Mouse (Mus musculus) thymus, adult 18-20 months (tissue): ENCODE data around the gene Smurf2.

Experiments used
- DNase-seq, 2 experiments: peaks; one replicate each; pipeline ENCODE4 v3.0.0; 2022; ENCODE audit warnings: mixed read lengths in 2 of 2

Gene Smurf2

DNA sequence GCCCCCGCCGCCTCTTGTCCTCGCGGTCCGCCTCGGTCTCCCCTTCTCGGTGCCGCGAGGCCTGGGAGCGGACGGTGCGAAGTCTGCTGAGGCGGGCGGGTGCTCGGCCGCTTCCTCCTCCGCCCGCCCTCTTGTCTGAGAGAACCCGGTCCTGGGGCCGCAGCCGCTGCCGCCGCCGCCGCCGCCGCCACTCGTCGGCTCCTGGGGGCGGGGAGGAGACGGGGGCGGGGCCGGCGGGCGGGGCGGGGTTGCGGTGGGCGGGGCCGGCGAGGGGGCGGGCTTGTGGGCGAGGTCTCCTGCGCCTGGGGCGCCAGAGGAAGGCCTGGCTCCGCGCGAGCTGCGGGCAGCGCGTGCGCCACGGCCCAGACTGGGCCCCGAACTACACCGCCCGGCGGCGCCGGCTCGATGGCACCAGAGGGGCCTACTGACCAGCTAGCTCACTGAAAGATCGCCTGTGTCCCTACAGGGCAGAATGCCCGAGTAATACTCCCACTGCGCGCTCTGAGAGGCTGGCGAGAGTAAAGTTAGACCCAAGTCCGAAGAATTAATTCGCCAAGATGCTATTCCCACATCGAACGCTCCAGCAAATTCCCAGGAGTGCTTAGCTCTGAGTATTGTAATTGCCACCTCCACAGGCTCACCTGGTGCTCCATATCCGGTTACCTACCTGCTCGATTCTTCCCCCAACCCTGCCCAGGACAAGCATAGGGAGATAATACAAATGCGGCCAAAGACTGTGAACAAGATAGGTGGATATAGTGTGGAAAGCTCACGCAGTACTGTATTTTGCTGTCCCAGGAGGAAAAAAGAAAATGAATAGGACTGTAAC lies at the start of gene Smurf2:
Gene Smurf2, minus strand, starts transcription at position 165 of the 829 bp plus-strand sequence.
- peak; percentile 68 to 74 for DNase-seq

DNA sequence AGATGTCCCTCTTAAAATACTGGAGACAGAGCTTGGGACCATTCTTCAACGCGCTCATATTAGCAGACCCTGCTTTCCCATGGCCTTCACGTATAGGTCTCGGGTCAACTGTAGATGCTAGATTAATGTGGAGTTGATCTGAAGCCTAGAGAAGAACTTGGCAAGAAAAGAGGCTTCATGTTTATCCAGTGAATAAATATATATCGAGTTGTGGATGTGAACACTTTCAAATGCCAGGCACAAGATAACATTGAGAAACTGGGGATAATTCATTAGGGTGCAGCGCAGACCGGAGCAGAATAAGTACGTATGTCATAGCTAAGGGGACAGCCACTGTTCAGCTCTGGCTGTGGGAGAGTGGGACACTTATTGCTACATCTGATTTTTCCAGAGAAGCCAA lies 49.3 kb upstream of the Smurf2 start:
- DNase-seq: no peak

DNA sequence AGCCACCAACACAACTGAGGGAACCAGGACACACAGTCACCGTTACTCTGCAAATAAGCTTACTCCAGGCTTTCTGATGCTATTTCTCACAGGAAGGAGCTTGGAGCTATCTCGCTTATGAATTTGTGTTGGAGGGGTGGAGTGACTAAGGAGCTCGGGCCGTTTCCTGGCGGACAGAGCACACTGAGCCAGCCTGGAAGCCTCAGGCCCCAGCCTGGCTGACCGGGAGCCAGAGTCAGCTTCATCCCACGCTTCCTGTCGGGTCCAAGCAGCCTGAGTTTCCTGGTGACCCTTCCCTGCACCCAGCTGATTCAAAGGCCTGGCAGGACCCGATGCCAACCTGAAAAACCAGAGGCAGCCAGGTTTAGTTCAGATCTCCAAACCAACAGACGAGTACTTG lies 47.1 kb upstream of the Smurf2 start:
- no peak for DNase-seq

DNA sequence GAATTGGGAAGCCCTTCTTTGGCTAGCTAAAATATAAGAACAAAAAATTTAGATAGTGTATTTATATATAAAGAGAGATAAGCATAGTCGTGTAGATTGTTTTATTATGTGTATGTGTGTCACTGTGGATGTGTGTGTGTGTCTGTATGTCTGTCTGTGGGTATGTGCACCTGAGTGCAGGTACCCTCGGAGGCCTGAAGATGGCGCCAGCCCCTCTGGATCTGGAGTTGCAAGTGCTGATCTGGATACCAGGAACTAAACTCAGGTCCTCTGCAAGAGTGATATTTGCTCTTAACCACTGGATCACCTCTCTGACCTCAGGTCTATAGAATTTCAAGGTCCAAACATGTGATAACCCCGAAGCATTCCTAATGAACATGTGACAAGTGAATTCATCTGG lies 45.4 kb upstream of the Smurf2 start:
- no peak for DNase-seq

DNA sequence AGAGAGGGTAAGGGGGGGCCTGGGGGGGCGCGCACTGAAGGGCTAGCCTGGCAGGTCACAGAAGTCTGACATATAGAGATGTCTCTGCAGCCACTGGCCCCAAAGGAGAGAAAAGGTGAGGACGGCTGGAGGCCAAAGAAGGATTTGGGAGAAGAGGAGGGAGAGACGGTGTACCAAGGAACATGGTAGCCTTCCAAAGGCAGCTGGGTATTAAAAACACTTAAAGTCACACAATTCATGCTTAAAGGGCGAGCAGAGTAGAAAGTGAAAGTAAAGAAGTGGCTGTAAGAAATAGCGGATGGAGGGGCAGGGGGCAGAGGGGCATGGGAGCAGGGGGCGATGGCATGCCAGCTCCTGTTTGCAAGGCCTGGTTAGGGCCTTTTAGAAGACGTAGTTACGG lies 41.8 kb upstream of the Smurf2 start:
- no peak for DNase-seq

DNA sequence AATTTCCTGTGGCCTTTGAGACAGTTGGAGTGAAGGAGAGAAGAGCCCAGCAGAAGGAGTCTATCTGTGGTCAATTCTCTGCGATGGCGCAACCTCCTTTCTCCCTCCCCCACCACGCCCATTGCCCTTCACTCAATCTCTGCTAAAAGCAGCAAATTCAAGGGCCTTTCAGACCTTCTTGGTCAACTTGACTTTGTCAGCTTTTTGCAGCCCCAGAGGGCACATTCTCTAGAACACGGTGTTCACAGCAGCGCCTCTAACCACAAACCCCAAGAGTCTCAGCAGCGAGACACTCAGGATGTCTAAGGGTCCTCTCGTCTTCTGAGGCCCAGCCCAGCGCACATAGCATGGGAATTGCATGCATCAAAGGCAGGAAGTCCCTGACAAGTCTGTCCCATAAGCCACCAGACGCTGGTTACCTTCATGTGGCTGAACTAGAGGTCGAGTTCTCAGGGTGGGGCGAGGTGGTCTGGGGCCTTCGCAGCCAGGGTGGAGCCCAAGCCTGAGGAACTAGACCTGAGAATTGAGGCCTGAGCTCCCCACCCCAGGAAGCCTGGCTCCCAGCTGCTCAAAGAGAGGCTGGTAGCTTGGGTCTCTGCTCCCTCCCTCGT lies 41.1 kb upstream of the Smurf2 start:
- DNase-seq: peak; percentile 41 to 71

DNA sequence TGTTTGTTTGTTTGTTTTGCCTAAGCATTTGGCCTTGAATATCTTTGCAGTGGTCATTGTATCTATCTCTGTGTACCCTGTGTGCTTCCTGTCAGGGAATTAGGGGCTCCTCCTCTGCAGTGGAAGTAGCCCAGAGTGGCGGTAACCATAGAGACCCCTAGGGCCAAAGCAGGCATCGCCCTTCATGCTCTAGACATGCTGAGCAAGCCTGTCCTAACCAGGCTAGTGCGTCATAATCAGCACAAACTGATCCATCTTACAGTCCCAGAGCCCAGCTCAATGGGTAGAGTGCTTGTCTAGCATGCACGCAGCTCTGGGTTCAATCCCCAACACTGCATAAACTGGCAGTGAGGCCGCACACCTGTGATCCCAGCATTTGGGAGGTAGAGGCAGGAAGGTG lies 38.6 kb upstream of the Smurf2 start:
- DNase-seq: no peak

DNA sequence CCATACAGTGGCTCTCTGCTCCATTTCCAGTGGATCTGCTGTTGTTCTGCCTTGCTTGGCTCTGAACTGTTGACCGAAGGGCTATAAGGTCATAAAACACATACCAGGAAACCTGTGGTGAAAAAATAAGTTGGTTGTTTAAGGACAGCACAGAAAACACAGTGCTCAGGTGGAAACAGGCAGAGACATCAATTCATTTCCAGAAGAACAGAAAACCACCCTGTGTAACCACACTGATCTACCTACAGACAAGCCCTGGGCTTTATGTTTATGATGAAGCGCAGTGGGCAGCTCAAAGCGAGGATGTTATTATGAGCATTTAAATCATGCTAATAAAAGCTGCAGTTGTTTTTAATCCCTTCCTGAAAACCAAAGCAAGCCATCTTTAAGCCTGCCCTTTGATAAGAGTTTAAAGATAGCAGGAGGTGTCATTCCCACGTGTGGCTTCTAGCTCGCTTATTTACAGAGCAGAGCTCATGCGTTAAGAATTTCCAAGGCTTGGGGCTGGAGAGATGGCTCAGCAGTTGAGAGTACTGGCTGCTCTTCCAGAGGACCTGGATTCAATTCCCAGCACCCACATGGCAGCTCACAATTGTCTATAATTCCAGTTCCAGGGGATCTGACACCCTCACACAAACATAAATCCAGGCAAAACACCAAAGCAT lies 38.0 kb upstream of the Smurf2 start:
- DNase-seq: no peak

DNA sequence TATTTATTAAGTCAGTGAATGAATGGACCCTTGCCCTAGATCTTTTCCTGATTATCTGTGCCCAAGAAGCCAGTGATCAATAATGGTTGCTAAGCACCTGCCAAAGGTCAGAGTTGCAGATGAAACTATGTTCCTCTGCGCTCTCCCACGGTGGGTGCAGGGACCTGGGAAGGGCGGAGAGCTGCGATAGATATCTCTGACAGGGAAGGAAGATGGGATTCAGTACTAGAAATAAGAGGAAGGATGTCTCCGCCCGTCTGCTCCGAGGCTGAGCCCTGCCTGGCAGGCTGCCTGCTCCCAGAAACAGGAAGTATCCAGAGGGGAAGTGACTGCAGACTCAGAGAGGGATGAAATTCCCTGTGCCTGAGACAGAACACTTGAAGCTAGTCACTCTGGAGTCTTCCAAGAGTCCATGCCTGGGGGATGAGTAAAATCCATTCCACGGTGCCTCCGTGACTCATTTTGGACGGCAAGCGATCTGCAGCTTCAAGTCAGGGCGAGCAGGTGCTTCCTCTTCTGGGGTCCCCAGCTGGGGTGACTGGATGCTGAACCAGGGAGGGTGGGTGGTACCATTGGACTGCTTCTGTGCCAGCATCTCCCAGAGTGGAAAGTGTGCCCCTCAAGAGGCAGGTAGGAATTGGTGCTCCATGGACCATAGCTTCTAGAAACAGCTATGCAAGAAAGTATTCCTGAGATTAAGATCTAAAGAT lies 36.9 kb upstream of the Smurf2 start:
- no peak for DNase-seq

DNA sequence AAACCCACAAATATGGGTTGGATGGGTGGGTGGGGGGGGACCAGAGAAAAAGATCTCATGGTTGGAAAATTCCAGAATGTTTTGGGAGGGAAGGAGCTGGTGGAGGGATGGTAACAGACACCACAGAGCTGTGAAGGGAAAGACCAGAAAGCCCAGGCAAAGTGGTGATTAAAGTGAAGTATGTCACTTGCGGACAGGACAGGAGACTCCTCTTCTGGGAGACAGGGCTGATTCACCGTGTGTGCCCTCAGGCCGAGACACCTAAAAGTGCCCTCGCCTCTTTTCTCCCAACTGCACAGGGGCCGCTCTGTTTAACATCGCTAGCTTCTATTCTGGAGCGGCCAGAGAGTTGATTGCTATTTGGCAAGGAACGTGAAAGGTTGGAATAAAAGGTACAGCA lies 34.1 kb upstream of the Smurf2 start:
- DNase-seq: no peak

DNA sequence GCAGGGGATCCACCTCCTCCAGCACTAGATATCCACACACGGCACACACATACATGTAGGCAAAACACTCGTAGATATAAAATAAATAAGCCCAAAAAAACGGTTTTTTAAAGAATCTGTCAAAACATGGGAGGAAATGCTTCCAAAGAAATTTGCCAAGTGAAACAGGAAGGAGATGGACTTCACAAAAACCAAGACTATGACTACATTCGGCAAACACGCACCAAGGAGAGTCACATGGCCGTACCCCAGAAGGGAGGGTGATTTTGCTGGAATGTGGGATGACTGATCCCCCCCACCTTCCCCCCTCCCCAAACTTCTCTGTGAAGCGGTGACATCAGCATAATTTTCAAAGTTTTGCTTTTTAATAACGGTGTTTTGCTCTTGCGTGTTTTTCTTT lies 33.6 kb upstream of the Smurf2 start:
- DNase-seq: no peak

DNA sequence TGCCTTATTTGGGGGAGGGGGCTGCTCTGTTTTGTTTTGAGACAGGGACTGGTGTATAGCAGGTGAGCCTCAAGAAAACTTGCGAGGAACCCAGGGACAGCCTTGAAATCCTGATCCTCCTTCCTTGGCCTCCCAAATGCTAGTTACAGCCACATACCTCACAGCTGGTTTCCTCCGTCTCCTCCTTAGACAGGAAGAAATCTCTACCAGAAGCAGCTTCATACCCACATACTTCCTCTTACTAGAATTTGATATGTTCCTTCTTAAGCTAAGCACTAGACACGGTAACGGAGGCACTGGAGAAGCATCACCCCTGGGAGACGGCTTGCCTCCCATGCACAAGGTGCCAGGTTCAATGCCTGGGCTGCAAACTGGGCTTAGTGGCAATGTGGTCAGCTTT lies 16.8 kb upstream of the Smurf2 start:
- DNase-seq: no peak

DNA sequence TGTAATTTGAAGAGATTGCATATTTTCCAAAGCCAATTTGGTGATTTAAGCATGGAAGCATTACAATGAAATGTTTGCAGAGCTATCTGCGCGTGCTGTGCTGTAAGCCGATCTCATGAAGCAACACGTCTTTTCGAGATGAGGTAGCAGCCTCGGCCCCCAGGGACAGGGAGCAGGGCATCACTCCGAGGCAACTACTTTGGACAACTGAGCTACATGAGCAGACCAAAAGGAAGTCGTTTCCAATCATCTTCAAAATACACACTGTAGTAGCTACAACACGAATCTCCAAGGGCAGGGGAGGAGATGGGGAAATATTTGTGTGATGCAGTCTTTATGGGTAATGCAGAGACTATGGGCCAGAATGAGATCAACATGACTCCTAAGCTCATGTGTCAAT lies 9.9 kb upstream of the Smurf2 start:
- DNase-seq: no peak

DNA sequence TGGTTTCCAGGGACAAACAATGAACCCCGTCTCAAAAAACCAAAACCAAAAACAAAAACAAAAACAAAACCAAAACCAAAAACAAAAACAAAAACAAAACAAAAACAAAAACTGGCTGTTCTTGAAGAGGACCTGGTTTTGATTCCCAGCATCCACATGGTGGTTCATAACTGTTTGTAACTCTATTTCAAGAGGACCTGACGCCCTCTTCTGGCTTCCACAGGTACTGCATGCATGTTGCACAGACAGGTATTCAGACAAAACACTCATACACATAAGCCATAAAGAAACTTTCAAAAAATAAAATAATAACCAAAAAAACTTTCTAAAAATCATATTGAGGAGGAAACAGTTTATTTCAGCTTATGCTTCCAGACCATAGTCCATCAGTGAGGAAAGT lies 8.4 kb upstream of the Smurf2 start:
- DNase-seq: no peak

DNA sequence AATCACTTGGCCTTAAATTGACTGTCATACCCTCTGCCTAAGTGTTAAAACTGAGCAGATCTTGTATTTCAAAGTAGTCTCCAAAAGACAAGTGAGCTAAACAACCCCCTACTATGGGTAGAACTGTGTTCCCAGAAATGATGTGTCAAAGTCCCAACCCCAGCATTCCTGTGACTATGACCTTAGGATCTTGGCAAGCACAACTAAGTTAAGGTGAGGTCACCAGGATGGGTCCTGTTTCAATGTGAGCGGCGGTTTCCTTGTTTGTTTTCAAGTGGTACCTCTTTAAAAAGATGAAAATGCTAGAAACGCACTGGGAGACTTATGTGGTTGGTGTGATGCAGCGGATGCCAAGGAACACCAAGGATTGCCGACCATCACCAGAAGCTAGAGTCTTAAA lies 7.4 kb upstream of the Smurf2 start:
- DNase-seq: no peak

DNA sequence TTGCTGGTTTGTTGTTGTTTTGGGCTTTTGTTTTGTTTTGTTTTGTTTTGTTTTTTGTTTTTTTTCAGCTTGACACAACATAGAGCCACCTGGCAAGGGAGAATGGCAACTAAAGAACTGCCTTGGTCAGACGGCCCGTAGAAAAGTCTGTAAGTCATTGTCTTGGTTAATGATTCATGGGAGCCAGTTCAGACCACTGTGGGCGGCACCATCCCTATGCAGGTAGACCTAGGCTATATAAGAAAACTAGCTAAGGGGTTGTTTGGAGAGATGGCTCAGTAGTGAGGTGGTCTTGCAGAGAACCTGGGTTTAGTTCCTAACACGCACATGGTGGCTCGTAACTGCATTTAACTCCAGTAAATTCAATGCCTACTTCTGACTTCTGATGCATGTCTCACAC lies 6.7 kb upstream of the Smurf2 start:
- no peak for DNase-seq

DNA sequence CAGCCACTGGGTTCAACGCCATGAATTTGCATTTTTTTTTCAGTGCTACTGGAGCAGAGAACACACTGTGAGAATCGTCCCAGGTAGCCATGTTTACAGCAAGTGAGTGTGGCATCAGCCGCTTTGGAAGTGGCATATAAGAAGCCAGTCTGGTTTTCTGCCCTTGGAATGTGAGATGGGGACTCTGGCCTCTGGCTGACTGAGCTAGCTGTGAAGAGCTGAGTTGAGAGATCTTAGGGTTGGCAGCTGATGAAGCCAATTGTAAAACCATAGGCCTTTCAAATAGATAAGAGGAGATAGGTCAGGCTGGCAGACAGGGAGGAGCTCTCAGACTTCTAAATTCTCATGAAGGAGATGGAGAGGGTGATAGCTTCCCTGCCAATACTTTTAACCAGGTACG lies 6.2 kb upstream of the Smurf2 start:
- DNase-seq: no peak

DNA sequence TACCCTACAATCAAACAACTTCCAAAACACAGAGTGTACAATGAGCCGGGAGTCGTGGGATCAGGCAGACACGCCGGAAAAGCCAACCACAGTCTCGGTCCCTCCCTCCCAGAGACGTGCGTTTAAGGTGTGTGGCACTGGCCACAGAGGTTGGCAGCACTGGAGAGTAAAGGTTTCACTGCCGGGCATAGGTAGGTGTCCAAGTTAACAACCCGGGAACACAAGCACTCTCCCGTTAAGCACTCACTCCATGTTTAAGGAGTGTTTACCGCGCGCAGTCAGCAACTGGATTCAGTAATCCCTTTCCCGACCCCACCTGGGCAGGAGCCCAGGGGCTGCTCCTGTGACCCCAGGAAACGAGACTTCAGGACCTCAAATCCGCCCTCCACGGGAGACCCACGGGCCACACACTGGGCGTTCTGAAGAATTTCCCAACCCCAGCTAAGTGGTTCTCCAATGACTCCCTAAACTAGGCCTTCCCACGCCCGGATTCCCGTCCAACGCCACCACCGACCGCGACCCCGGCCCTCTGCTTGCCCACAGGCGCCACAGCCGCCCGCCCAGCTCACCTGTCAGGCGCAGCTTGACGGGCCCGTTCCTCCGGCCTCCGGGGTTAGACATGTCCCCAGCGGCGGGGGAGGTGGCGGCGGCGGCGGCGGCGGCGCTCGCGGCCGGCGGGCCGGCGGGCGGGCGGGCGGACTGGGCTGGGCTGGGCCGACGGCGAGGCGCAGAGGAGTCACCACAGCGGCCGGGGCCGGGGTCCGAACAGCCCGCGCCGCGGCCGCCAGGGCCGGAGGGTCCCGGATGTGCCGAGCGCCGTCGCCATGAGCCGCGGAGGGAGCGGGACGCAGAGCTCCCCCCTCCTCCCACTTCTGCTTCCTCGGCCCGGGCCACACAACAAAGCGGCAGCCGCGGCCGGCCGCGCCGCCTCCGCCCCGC lies 634 bp downstream of the Smurf2 start:
- peak; percentile 24 to 34 for DNase-seq

DNA sequence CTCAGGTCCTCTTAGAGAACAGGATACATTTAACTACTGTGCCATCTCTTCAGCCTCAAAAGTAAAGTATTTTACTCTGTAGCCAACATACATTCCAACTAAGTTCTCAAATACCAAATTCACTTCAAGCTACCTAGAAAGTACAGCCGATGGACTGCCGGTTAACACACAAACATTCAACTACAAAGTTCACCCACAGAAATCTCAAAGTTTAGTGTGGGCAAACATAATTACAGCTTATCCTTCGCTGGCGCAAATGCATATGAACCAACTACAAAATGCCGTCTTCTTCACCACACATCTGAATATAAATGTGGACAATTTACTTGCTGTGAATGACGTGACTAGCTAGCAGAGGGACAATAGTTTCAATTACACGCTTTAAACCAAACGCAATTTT lies 1.6 kb downstream of the Smurf2 start:
- no peak for DNase-seq

DNA sequence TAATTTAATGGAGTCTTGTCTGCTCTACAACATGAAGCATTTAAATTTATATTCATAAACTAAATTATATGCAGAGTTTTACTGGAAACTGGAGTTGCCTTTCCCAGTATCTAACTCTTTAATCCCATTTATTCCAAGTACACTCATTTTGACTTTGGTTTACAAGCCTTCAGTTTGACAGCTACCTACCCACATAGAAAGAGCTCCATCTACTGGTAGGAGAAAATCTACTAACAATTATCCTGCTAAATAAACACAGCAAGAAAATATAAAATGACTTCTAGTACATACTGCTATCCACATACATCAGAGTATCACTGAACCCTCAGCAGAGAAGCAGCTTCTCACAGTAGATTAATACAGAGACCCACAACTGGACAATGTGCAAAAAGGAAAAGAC lies 9.3 kb downstream of the Smurf2 start:
- DNase-seq: no peak

DNA sequence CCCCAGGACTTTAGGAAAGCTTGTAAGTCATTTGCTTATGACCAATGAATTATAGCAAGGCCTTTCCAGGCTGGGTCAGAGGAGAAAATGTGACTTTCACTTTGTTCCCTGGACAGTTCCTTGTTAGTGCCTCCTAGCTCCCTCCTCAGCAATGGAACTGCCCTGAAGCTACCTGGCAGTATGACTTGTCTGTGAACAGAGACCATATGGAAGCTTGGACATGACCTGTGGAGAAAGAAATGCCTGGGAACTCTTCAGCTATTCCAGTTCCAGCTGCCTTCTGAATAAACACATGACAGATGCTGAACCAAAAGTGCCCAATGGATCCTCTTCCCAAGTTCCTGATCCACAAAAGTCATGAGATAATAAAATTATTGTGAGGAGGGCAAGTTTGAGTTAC lies 12.5 kb downstream of the Smurf2 start:
- no peak for DNase-seq

DNA sequence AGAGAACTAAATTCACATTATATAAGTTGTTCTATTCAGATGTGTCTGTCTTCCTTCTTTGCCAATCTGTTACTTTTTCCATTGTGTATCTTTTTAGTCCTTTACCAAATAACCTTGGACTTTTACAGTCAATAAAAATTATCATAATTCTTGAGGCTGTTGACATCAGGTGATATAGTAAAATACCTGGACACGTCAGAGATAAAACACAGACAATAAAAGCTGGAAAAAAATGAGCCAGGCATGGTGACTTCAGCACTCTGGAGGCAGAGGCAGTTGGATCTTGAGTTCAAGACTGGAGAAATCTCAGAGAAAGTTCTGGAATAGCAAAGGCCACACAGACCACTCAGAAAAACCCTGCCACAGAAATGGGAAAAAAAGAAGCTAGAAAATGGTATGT lies 13.3 kb downstream of the Smurf2 start:
- no peak for DNase-seq
